In genomic region chr12:57178818-57179217, GRCm38 (mm10) we compare ENCODE assay signal across 33 mouse cellular contexts. TPM values are rescaled to one million over a fixed set of nuclear protein-coding genes. Genes with fewer than 3 reads are reported as not detected.
DNase-seq lines count a peak whose midpoint lies in the region; ATAC-seq lines count a peak whose summit lies in the region.
"Had no signal": no experiment of that assay in that cellular context is flagged by ENCODE, and none has a peak within 500 bp of the region (broad histone marks: within the 10 kb centered on the region; RNA-seq: fewer than 3 reads in every experiment).

No protein-coding gene starts in this region.

- H3K4me2 ChIP-seq in forebrain, embryonic 12.5 days: no peak overlapping the region
- H3K4me2 ChIP-seq: embryonic facial prominence, embryonic 15.5 days; heart, embryonic 15.5 days; hindbrain, embryonic 13.5 days; limb, embryonic 15.5 days; liver, embryonic 13.5 days; lung, embryonic 14.5 days; midbrain, embryonic 12.5 days; neural tube, embryonic 13.5 days had no signal

- H3K27ac ChIP-seq in forebrain, embryonic 12.5 days: no peak overlapping the region
- H3K27ac ChIP-seq: embryonic facial prominence, embryonic 10.5 days; heart, embryonic 10.5 days; heart, embryonic 15.5 days; hindbrain, embryonic 13.5 days; limb, embryonic 10.5 days; limb, embryonic 15.5 days; liver, embryonic 13.5 days; midbrain, embryonic 12.5 days; neural tube, embryonic 13.5 days had no signal

- no peaks in the 10 kb centered on the region for H3K36me3 ChIP-seq in forebrain, embryonic 12.5 days (replicated peaks)
- H3K36me3 ChIP-seq: embryonic facial prominence, embryonic 10.5 days; embryonic facial prominence, embryonic 15.5 days; heart, embryonic 10.5 days; heart, embryonic 15.5 days; hindbrain, embryonic 13.5 days; limb, embryonic 10.5 days; limb, embryonic 15.5 days; midbrain, embryonic 12.5 days; neural tube, embryonic 13.5 days had no signal

- H3K9ac ChIP-seq in forebrain, embryonic 12.5 days: no peak overlapping the region
- H3K9ac ChIP-seq: embryonic facial prominence, embryonic 15.5 days; heart, embryonic 15.5 days; hindbrain, embryonic 13.5 days; limb, embryonic 15.5 days; liver, embryonic 13.5 days; lung, embryonic 14.5 days; midbrain, embryonic 12.5 days; neural tube, embryonic 13.5 days had no signal

- 0 out of 2 replicates have a peak, but pooled peaks cover 3% of the 10 kb centered on the region for H3K27me3 ChIP-seq in forebrain, embryonic 12.5 days
- H3K27me3 ChIP-seq: embryonic facial prominence, embryonic 15.5 days; heart, embryonic 15.5 days; hindbrain, embryonic 13.5 days; limb, embryonic 15.5 days; liver, embryonic 13.5 days; megakaryocyte, embryonic 14.5 days; midbrain, embryonic 12.5 days had no signal

- ATAC-seq in forebrain, embryonic 12.5 days (ENCODE audit: low FRiP score): no peak
- ATAC-seq: activated CD4-positive, CD25-positive, alpha-beta regulatory T cell, adult 4 months; intestine, postnatal 0 days had no signal

- H3K4me3 ChIP-seq in forebrain, embryonic 12.5 days (replicated peaks): no peak overlapping the region
- H3K4me3 ChIP-seq: embryonic facial prominence, embryonic 10.5 days; embryonic facial prominence, embryonic 15.5 days; heart, embryonic 10.5 days; heart, embryonic 15.5 days; hindbrain, embryonic 13.5 days; limb, embryonic 10.5 days; limb, embryonic 15.5 days; liver, embryonic 13.5 days; megakaryocyte, embryonic 14.5 days; midbrain, embryonic 12.5 days; myocyte; neural tube, embryonic 13.5 days had no signal

- intact Hi-C loops in gastrocnemius, postnatal 14 days (cut with DNase I; ENCODE audit: low total_unique reads): no loop called here

- DNase-seq in gastrocnemius, adult 18-20 months (ENCODE audit: low spot score): peak; percentile 53
- DNase-seq in gastrocnemius, postnatal 14 days: no peak
- DNase-seq in lung, adult 18-20 months: peak; percentile 3 to 53
- DNase-seq in lung, postnatal 4 days: no peak
- peak; percentile 27 for DNase-seq in gonadal fat pad, adult 2 months (ENCODE audit: low read depth)
- peak; percentile 71 for DNase-seq in lung, postnatal 36 days
- DNase-seq in frontal cortex, postnatal 10 days (ENCODE audit: low spot score in 2 of 2): no peak
- DNase-seq: cerebellum, adult 18-20 months; cerebellum, postnatal 14 days; gastrocnemius, postnatal 10 days; kidney, adult 9 months; kidney, postnatal 14 days; liver, embryonic 13.5 days; lung, embryonic 14.5 days; thymus, postnatal 4 days had no signal

- peaks cover 11% of the 10 kb centered on the region for H3K4me1 ChIP-seq in forebrain, embryonic 12.5 days
- H3K4me1 ChIP-seq: embryonic facial prominence, embryonic 15.5 days; heart, embryonic 10.5 days; megakaryocyte, embryonic 14.5 days had no signal

- no peaks in the 10 kb centered on the region for H3K9me3 ChIP-seq in forebrain, embryonic 12.5 days
- H3K9me3 ChIP-seq: embryonic facial prominence, embryonic 10.5 days; embryonic facial prominence, embryonic 15.5 days; heart, embryonic 10.5 days; heart, embryonic 15.5 days; hindbrain, embryonic 13.5 days; limb, embryonic 10.5 days; limb, embryonic 15.5 days; liver, embryonic 13.5 days; megakaryocyte, embryonic 14.5 days; midbrain, embryonic 12.5 days; neural tube, embryonic 13.5 days had no signal

RNA-seq across cellular contexts. Expression of gene Slc25a21, which starts 18.5 kb away (rescaled TPM):
- total RNA-seq in gastrocnemius, adult 18-20 months (2021): under 1 TPM in 1 of 2 experiments, not detected in 1; 0.33 TPM
- total RNA-seq in gastrocnemius, postnatal 14 days (2021): under 1 TPM in 1 of 2 experiments, not detected in 1; 0.40 TPM
- polyA plus RNA-seq in gonadal fat pad, adult 2 months (2012; rRNA removed): 1.6 and 2.8 TPM in 2 replicates
- polyA plus RNA-seq in forebrain, embryonic 12.5 days (2016; fragmentation: Nextera tagmentation; extraction: Ambion mirVana): 0.42 and 0.66 TPM in 2 replicates
- total RNA-seq: midbrain, postnatal 0 days had no signal
- polyA plus RNA-seq: activated CD4-positive, CD25-positive, alpha-beta regulatory T cell, adult 4 months; brain, embryonic 14.5 days; forebrain, embryonic 14.5 days; myocyte; small intestine, adult 2 months had no signal

RNA-seq across cellular contexts. Expression of gene Prps1l3, which starts 51.4 kb away (rescaled TPM):
- 10 to 100 TPM; 26.0 to 28.1 TPM for total RNA-seq in gastrocnemius, adult 18-20 months (2021)
- 10 to 100 TPM; 21.3 to 26.2 TPM for total RNA-seq in gastrocnemius, postnatal 14 days (2021)
- 19.3 and 21.5 TPM in 2 replicates for polyA plus RNA-seq in gonadal fat pad, adult 2 months (2012; rRNA removed)
- polyA plus RNA-seq in forebrain, embryonic 12.5 days (2016; fragmentation: Nextera tagmentation; extraction: Ambion mirVana): 65.3 and 65.4 TPM in 2 replicates

RNA-seq across cellular contexts. Expression of gene Mipol1, which starts 51.4 kb away (rescaled TPM):
- 1 to 10 TPM; 3.1 to 4.0 TPM for total RNA-seq in gastrocnemius, adult 18-20 months (2021)
- 1 to 10 TPM; 3.7 to 4.3 TPM for total RNA-seq in gastrocnemius, postnatal 14 days (2021)
- polyA plus RNA-seq in gonadal fat pad, adult 2 months (2012; rRNA removed): 2.1 and 2.3 TPM in 2 replicates
- 8.1 and 9.4 TPM in 2 replicates for polyA plus RNA-seq in forebrain, embryonic 12.5 days (2016; fragmentation: Nextera tagmentation; extraction: Ambion mirVana)

Comparison
In these comparisons a context has a peak if more than half of its experiments do, and no peak if none do; other contexts are left out.
1. DNase-seq: peak in gastrocnemius, adult 18-20 months (single experiment), lung, adult 18-20 months (2 of 2), gonadal fat pad, adult 2 months (single experiment) and lung, postnatal 36 days (single experiment); none in gastrocnemius, postnatal 14 days (single experiment), lung, postnatal 4 days (0 of 2) and frontal cortex, postnatal 10 days (0 of 2).